In genomic region chr17:44350201-44350948, GRCm38 (mm10) we compare ENCODE assay signal across 8 mouse cellular contexts.
DNase-seq lines count a peak whose midpoint lies in the region; ATAC-seq and TF ChIP-seq lines count a peak whose summit lies in the region.

No protein-coding gene starts in this region.

- no peak for TF ChIP-seq CTCF in lung, adult 2 months (IDR thresholded peaks at IDR 0.05; ENCODE audit: insufficient read depth, low read length)
- no peak for TF ChIP-seq CTCF in left cerebral cortex, adult 2 months (IDR thresholded peaks at IDR 0.05)

- intact Hi-C loops in heart, postnatal 14 days (cut with DNase I): no loop called here
- intact Hi-C loops in left cerebral cortex, adult 2 months (cut with DNase I): no loop called here

- 48% methylated on average over 20 of the region's 20 CpGs for WGBS in heart, embryonic 10.5 days
- 36% methylated on average over 20 of the region's 20 CpGs for WGBS in lung, adult 2 months

- DNase-seq in heart, embryonic 10.5 days (ENCODE audit: low spot score): no peak
- DNase-seq in heart, postnatal 14 days: no peak
- DNase-seq in brain, adult 2 months (ENCODE audit: low read depth, low spot score): peak; percentile 16
- DNase-seq in kidney, adult 9 months: peak; percentile 15
- DNase-seq in lung, adult 2 months: peak; percentile 17
- no peak for DNase-seq in spleen, postnatal 10 days (ENCODE audit: low spot score in 2 of 2)
- DNase-seq in left cerebral cortex, adult 2 months (ENCODE audit: extremely low spot score in 1 of 2, low spot score in 2 of 2): no peak

- no peaks in the 10 kb centered on the region for H3K9me3 ChIP-seq in heart, embryonic 10.5 days

- no peaks in the 10 kb centered on the region for H3K36me3 ChIP-seq in heart, embryonic 10.5 days

- peaks cover 15% of the 10 kb centered on the region; the same call in 1 of the 2 replicates for H3K4me1 ChIP-seq in heart, embryonic 10.5 days
- no peaks in the 10 kb centered on the region for H3K4me1 ChIP-seq in lung, adult 2 months (ENCODE audit: control insufficient read depth, insufficient read depth, low read length)

- peak overlapping the region; percentile 25; the same call in 1 of the 2 replicates for H3K4me3 ChIP-seq in heart, embryonic 10.5 days
- no peak overlapping the region for H3K4me3 ChIP-seq in lung, adult 2 months (replicated peaks; ENCODE audit: extremely low read depth, low read depth, low read length)
- no peak overlapping the region for H3K4me3 ChIP-seq in left cerebral cortex, adult 2 months

- no peak for TF ChIP-seq POLR2A in lung, adult 2 months (IDR thresholded peaks at IDR 0.05; ENCODE audit: borderline replicate concordance, extremely low read depth, low read depth, low read length)

- no peak for ATAC-seq in megakaryocyte, adult 5-6 weeks (ENCODE audit: poor library complexity, severe bottlenecking)

- no peak overlapping the region for H3K27ac ChIP-seq in heart, embryonic 10.5 days
- H3K27ac ChIP-seq in left cerebral cortex, adult 2 months: no peak overlapping the region

- H3K27me3 ChIP-seq in heart, embryonic 10.5 days (ENCODE audit: insufficient read depth, poor library complexity, severe bottlenecking): peaks cover 3% of the 10 kb centered on the region; the same call in 1 of the 2 replicates

Comparison
In these comparisons a context has a peak if more than half of its experiments do, and no peak if none do; other contexts are left out.
1. DNase-seq: peak in brain, adult 2 months (single experiment), kidney, adult 9 months (single experiment) and lung, adult 2 months (single experiment); none in heart, embryonic 10.5 days (single experiment), heart, postnatal 14 days (0 of 2), spleen, postnatal 10 days (0 of 2) and left cerebral cortex, adult 2 months (0 of 2).